Mouse (Mus musculus) neural tube, embryonic 10.5 days (tissue): ENCODE results near the gene Cmah.

ENCODE experiments used
- DNase-seq: peaks from one replicate; pipeline ENCODE4 v3.0.0-alpha.2; 2017; ENCODE audit warnings: low spot score; ENCODE audit errors: extremely low spot score

Cmah gene

GRCm38 (mm10) chr13:24416409-24416808, 89.2 kb downstream of the Cmah start:
- DNase-seq, result peak; percentile 40

GRCm38 (mm10) chr13:24418024-24418423, 90.8 kb downstream of the Cmah start:
- DNase-seq, result no peak

GRCm38 (mm10) chr13:24418814-24419213, 91.6 kb downstream of the Cmah start:
- no peak for DNase-seq

GRCm38 (mm10) chr13:24419560-24420250, 92.5 kb downstream of the Cmah start:
- DNase-seq, result no peak

- DNase-seq, result no peak
These were observed 94.8 kb downstream of the Cmah start for GRCm38 (mm10) chr13:24421987-24422386.

DNA sequence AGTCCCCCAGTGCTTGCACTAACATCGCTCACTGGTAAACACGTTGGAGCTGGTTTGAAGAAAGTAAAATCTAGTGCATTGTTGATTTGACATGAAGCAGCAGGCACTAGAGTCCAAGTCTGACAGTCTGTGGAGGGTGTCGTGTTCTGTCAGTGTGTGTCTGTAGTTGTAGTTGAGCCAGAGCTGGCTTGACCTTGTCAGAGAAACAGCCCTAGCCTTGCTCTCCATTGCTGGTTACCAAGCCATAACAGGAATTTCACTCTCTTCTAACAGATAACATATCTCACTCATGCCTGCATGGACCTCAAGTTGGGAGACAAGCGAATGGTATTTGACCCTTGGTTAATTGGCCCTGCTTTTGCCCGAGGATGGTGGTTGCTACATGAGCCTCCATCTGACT, 103.0 kb downstream of the Cmah start:
- DNase-seq, result no peak

DNA sequence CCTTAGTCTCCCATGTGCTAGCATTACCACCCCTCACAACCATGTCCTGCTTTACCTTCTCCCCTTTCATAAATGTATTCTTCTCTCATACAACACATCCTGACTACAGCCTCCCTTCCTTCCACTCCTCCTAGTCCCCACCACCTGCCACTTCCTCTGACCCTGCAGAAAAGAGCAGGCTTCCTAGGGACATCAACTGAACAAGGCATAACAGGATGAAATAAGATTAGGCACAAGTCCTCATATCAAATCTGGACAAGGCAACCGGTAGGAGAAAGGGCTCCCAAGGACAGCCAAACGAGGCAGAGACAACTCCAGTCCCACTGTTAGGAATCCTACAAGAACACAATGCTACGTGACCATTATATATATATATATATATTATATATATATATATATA, 104.4 kb downstream of the Cmah start:
- DNase-seq, result no peak

DNA sequence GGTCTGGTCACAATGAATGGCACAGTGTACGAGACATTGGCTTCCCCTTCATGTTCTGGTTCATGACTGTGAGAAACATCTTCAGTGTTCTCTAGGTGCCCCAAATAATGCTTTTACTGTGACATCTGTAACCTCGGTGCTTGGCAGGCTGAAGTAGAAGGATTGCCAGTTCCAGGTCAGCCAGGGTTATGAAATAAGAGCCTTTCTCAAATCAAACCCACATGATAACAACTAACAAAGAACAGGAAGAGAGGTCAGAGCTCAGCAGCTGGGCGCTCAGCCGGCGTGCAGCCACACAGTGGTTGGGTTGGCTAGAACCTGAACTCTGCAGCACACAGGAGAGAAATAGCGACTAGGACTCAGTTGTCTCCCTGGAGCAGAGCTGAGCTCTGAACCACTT, 115.1 kb downstream of the Cmah start:
- no peak for DNase-seq

DNA sequence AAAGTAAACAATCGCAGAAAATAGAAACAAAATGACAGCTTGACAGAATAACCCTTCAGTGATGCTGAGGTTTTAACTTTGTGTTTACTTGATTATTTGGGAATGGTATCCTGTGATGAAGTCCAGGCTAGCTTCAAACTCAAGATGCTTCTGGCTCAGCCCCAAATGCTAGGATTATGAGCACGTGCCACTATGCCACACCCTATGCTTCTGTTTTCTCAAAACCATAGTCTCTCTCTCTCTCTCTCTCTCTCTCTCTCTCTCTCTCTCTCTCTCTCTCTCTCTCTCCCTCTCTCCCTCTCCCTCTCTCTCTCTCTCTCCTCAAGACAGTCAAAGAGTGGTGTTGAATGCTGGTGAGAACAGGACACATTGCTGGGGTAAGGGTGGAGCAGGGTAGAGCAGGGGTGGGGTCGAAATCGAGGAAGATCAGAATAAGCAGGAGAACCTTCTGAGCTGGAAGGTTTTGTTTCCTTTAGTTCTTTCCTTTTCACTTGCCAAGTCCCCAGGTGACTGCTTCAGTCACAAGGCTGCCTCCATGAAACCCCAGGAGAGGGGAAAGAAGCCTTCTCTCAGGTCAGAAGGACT, 116.7 kb downstream of the Cmah start:
- DNase-seq, result no peak

DNA sequence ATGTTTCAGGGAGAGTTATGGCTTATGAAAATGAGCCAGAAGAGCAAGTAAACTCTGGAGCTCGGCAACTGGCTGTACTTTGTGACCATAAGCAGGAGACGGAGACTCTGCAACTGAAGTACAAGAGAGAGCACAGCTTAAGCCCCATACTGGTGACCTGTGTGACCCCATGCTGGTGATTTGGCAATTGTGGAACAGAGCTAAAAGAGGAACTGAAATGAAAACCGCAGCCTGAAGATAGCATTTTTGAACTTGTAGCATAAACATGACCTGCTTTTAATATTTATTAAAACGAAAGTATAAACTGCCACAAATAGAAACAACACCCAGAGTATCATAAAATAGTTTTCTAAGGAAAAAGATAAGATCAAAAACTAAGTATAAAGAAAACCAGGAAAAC, 117.5 kb downstream of the Cmah start:
- no peak for DNase-seq

- no peak for DNase-seq
These were observed 118.0 kb downstream of the Cmah start for GRCm38 (mm10) chr13:24445166-24445565.

DNA sequence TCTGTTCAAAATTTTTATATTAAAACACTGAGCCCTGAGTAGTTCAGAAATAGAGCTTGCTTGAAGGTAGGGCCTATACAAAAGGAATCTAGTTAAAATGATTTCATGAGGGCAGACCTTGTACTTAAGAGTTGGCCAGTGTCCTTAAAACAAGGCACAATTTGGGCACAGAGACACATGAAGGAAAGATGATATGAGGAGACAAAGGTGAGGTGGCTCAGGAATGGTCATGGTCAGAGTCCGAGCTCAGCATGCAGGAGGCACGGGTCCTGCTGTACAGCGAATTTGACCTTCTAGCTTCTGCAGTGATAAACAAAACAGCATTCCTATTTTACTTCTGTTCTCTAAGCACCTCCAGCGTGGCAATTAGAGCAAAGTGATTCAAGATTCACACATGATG, 118.9 kb downstream of the Cmah start:
- no peak for DNase-seq

DNA sequence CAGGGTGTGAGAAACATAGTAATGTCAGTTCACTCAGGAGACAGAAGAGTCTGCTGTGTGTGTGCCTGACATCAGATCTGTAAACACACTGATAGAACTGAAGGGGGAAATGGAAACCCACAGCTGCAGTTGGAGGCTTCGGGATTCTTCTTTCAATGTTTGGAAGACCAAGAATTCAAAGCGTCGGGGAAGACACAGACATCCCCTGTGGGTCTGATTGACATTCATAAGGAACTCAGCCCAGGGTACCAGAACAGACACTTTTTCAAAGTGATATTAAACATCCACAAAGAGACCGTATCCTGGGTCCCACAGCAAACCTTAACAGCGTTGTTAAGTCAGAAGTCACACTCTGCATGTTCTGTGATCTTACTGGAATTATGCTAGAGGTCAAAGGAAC, 119.8 kb downstream of the Cmah start:
- no peak for DNase-seq

- no peak for DNase-seq
These were observed 121.4 kb downstream of the Cmah start for GRCm38 (mm10) chr13:24448578-24448977.

- DNase-seq, result no peak
These were observed 124.3 kb downstream of the Cmah start for GRCm38 (mm10) chr13:24451455-24451854.

DNA sequence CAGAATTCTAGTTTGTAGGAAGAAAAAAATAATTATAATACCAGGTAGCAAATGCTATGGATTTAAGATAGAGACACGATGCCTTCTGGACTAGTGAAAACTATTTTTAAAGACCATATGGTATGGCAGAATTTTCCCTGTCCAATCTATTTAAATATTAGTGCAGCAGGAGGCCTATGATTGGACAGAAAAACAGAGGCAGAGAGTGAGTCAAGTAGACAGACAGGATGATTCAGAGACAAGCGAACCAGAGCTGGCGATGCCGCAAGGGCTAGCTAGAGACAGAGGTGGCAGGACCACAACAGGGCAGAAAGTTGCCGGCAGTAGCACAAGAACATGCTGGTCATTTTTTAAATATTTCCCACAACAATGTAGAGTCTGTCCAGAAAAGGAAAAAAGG, 126.5 kb downstream of the Cmah start:
- no peak for DNase-seq

DNA sequence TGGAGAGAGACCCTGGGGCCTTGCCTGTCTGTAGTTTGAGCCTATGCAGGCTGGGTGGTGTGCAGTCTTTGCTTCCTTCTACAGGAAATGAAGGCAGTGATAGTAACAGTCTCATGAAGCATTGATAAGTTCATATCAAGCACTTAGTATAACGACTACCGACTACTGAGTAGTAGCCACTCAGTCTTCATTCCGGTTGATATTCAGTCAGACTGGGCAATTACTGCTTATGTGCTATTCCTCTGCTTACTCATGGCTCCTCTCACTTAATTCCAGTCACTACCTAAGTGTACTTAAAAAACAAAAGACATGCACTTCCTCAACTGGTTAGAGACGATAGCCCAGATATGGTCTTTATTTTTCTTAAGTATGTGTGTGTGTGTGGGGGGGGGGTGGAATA, 129.2 kb downstream of the Cmah start:
- no peak for DNase-seq

DNA sequence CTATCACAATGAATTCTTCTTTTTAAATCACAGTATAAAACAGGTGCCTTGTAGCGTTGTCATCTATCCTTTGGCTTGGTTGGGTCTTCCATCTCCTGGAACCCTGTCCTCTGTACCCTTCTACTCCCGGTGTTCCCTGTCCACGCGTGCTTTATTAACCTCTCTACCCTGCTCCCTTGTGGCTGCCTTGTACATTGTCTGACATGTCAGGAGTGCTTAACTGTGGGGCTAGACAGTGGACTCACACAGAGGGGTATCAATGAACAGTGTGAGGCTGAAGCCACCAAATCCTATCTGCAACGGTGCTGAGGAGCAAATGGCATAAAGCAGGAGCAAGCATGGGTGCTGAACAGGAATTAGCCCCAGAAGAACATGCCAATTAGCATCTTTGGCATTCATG, 133.3 kb downstream of the Cmah start:
- DNase-seq, result no peak

DNA sequence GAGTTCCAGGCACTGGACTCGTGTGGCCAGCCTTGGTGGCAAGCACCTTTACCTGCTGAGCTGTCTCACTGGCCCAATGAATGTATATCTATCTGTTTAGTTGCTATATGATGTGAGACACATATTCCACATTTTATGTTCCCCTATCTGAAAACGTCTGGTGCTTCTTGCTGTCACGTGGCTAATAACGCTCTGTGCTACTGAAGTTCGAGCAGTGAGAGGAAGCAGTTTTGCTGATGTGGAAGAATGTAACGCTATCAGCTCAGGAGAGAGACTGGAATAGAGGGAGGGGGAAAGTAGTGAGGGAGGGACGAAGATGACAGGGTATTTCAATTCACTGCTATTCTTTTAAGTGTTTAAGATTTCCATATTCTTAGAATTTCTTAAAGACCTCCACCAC, 136.6 kb downstream of the Cmah start:
- DNase-seq, result no peak

- DNase-seq, result no peak
These were observed 138.8 kb downstream of the Cmah start for GRCm38 (mm10) chr13:24466027-24466426.

GRCm38 (mm10) chr13:24467806-24468205, 140.6 kb downstream of the Cmah start:
- DNase-seq, result no peak

DNA sequence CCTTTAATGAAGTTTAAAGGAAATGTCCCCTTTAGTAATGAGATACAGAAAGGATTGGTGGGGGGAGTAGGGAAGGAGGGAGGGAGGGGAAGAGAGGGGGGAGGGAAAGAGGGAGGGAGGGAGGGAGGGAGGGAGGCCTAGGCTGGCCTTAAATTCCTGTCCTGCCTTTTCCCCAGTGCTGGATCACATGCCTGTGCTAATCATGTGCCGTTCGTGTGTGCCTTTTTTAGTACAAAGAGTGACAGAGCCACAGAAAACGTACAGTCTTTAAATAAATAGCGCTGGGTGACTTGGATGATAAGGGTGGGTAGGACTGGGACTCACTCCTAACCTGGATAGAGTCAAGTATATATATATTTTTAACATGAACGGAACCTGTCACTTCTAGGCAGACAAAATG, 150.4 kb downstream of the Cmah start:
- DNase-seq, result no peak

GRCm38 (mm10) chr13:24479516-24479915, 152.3 kb downstream of the Cmah start:
- no peak for DNase-seq
